In the genomic region with DNA sequence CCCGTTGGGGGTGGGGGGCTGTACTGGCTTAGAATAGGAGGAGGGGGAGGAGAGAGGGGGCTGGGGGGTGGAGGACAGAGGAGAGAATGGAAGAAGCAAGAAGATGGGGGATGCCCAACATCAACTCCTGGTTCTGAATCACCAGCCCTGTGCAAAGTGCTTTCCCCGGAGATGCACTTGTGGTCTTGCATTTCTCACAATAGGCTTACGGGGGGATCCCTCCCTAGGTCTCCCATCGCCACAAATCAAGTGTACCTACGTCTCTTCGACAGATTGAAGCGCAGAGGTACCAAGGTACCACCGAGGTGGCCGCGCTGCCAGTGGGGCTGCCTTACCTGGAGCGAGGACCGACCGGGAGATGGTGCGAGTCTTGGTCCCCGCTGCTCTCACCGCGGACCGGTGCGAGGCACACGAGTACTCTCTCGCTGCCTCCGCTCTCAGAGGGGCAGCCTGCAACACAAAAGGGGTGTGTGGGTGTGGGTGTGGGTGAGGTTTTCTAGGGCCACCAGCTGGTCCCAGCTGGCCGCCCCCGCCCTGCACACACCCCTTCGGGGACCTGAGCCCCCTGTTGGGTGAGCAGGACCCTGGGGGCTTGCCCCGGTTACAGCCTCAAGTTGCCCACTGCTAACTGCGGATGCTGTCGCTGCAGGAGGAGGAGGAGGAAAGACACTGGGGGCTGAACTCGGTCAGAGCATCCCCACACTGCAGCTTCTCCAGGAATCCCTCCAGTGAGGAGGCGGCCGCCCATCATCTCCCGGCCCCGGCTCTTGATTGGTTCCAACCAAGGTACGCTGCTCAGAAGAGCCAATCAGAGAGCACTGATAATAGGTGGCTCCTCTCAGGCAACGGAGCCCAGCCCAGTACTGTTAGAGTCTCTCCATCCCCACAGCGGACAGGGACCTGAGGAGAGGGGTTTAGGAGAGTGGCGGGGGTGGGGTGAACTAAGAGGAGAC, we compare ENCODE assay signal across 8 mouse cellular contexts. TPM values are rescaled to one million over a fixed set of nuclear protein-coding genes. Genes with fewer than 3 reads are reported as not detected.
DNase-seq lines count a peak whose midpoint lies in the region; ATAC-seq and TF ChIP-seq lines count a peak whose summit lies in the region.

TSS of gene Syt1 (minus strand) at position 742 of the 953 bp plus-strand sequence.

- 3% methylated on average over 37 of the region's 37 CpGs for WGBS in liver, embryonic 15.5 days (ENCODE audit: insufficient replicate concordance)
- WGBS in olfactory bulb, adult 2 months = under 1% methylated on average over 37 of the region's 37 CpGs

- H3K27me3 ChIP-seq in liver, embryonic 15.5 days = peaks cover 21% of the 10 kb centered on the region

- peak within 1 kb of the TSS; percentile 98 for H3K27ac ChIP-seq in cortical plate, adult 2 months (ENCODE audit: insufficient read depth, low read length)
- no peak within 1 kb of the TSS for H3K27ac ChIP-seq in liver, embryonic 15.5 days (replicated peaks)
- peak within 1 kb of the TSS; percentile 81 for H3K27ac ChIP-seq in olfactory bulb, adult 2 months (ENCODE audit: insufficient read depth, low read depth, low read length)

- peak within 1 kb of the TSS; percentile 97 for H3K4me3 ChIP-seq in cortical plate, adult 2 months (ENCODE audit: insufficient read depth, low read length)
- no peak within 1 kb of the TSS for H3K4me3 ChIP-seq in liver, embryonic 15.5 days (replicated peaks)
- H3K4me3 ChIP-seq in olfactory bulb, adult 2 months (ENCODE audit: insufficient read depth, low read depth, low read length) = peak within 1 kb of the TSS; percentile 63

- no peaks in the 10 kb centered on the region for H3K9me3 ChIP-seq in liver, embryonic 15.5 days (replicated peaks)

- peak; percentile 96 for TF ChIP-seq POLR2A in cortical plate, adult 2 months (IDR thresholded peaks at IDR 0.05; ENCODE audit: extremely low read depth, insufficient read depth, low read length)
- TF ChIP-seq POLR2A in olfactory bulb, adult 2 months (IDR thresholded peaks at IDR 0.05; ENCODE audit: insufficient read depth, low read depth, low read length) = peak; percentile 68

- no peaks in the 10 kb centered on the region for H3K4me1 ChIP-seq in cortical plate, adult 2 months (ENCODE audit: control insufficient read depth, insufficient read depth, low read length)
- no peaks in the 10 kb centered on the region for H3K4me1 ChIP-seq in liver, embryonic 15.5 days (replicated peaks)
- H3K4me1 ChIP-seq in olfactory bulb, adult 2 months (ENCODE audit: control insufficient read depth, insufficient read depth, low read length) = 0 out of 2 replicates have a peak, but pooled peaks cover 5% of the 10 kb centered on the region

- H3K9ac ChIP-seq in liver, embryonic 15.5 days = no peak within 1 kb of the TSS

- 0 out of 2 replicates have a peak, but pooled peaks have one; percentile 7 for ATAC-seq in liver, embryonic 15.5 days (ENCODE audit: insufficient read depth)

- H3K36me3 ChIP-seq in liver, embryonic 15.5 days (replicated peaks) = no peaks in the 10 kb centered on the region

- H3K4me2 ChIP-seq in liver, embryonic 15.5 days = peak within 1 kb of the TSS; percentile 30; the same call in 1 of the 2 replicates

- DNase-seq in thymus, postnatal 14 days = peak; percentile 3
- no peak for DNase-seq in thymus, postnatal 10 days (ENCODE audit: low spot score in 2 of 2)
- DNase-seq in heart, adult 18-20 months = peak; percentile 3 to 29
- peak; percentile 94 to 96 for DNase-seq in layer of hippocampus, adult 18-20 months (ENCODE audit: low spot score in 2 of 2)
- DNase-seq in T-cell, adult 2 months (ENCODE audit: low spot score) = no peak

- TF ChIP-seq CTCF in cortical plate, adult 2 months (IDR thresholded peaks at IDR 0.05; ENCODE audit: extremely low read depth, insufficient read depth, low read length) = no peak
- no peak for TF ChIP-seq CTCF in olfactory bulb, adult 2 months (IDR thresholded peaks at IDR 0.05; ENCODE audit: insufficient read depth, low read depth, low read length)

RNA-seq across cellular contexts. Expression of gene Syt1, which starts in this region (rescaled TPM):
- 748 and 792 TPM in 2 replicates for polyA plus RNA-seq in cortical plate, adult 2 months (2012; rRNA removed)
- total RNA-seq in heart, adult 18-20 months (2021) = under 1 TPM; 0.13 to 0.15 TPM
- total RNA-seq in layer of hippocampus, adult 18-20 months (2021) = 1,000 to 10,000 TPM in 1 of 2 experiments, 100 to 1,000 TPM in 1; 974 to 1,035 TPM
- 0.07 and 0.18 TPM in 2 replicates for polyA plus RNA-seq in liver, embryonic 15.5 days (2015; fragmentation: Nextera tagmentation; extraction: Ambion mirVana)
- 322 and 384 TPM in 2 replicates for polyA plus RNA-seq in olfactory bulb, adult 2 months (2012; ENCODE audit: insufficient read depth, insufficient read length, low replicate concordance, missing spikeins)

Comparison
In these comparisons a context has a peak if more than half of its experiments do, and no peak if none do; other contexts are left out.
1. RNA of gene Syt1 (total RNA-seq): 974 to 1,035 TPM in layer of hippocampus, adult 18-20 months; 0.13 to 0.15 TPM in heart, adult 18-20 months; every median in the first group is over 100 times any median in the second.
2. RNA of gene Syt1 (polyA plus RNA-seq): 748 to 792 TPM in cortical plate, adult 2 months and 322 to 384 TPM in olfactory bulb, adult 2 months; 0.07 to 0.18 TPM in liver, embryonic 15.5 days; every median in the first group is over 100 times any median in the second.
3. DNase-seq: peak in thymus, postnatal 14 days (single experiment) and layer of hippocampus, adult 18-20 months (2 of 2); none in thymus, postnatal 10 days (0 of 2) and T-cell, adult 2 months (single experiment).
4. Peak in DNase-seq in heart, adult 18-20 months; RNA of the gene not detected or under 1 TPM.
5. Peak in ATAC-seq and H3K4me2 ChIP-seq in liver, embryonic 15.5 days; RNA of the gene not detected or under 1 TPM.